In genomic region chr9:72526091-72526490, GRCm38 (mm10) we compare ENCODE assay signal across 28 mouse cellular contexts. TPM values are rescaled to one million over a fixed set of nuclear protein-coding genes. Genes with fewer than 3 reads are reported as not detected.
A peak's percentile ranks its signal among the peaks of the same experiment; 100 is the strongest.
DNase-seq lines count a peak whose midpoint lies in the region; ATAC-seq and TF ChIP-seq lines count a peak whose summit lies in the region.
"Had no signal": no experiment of that assay in that cellular context is flagged by ENCODE, and none has a peak within 500 bp of the region (broad histone marks: within the 10 kb centered on the region; RNA-seq: fewer than 3 reads in every experiment).

No protein-coding gene starts in this region.

- H3K9ac ChIP-seq in MEL (ENCODE audit: control insufficient read depth, low read depth, low read length, poor library complexity, severe bottlenecking): peak overlapping the region; percentile 42; the same call in 1 of the 2 replicates
- H3K9ac ChIP-seq: embryonic facial prominence, embryonic 12.5 days; embryonic facial prominence, embryonic 15.5 days; forebrain, postnatal 0 days; heart, embryonic 12.5 days; heart, embryonic 15.5 days; hindbrain, embryonic 14.5 days had no signal

- ATAC-seq in hematopoietic stem cell, adult 5-6 weeks (replicated peaks in 1 of 2; ENCODE audit: insufficient read depth in 1 of 2, low FRiP score in 2 of 2, low TSS enrichment in 1 of 2, low read depth in 1 of 2, poor library complexity in 2 of 2, severe bottlenecking in 2 of 2): peak; percentile 28 to 61; a peak in 1 of 4 replicates
- ATAC-seq in neutrophil, adult 5-6 weeks (ENCODE audit: extremely low read depth, insufficient number of reproducible peaks, low FRiP score, poor library complexity, severe bottlenecking): peak; percentile 41; the same call in 1 of the 2 replicates
- ATAC-seq: activated CD4-positive, CD25-positive, alpha-beta regulatory T cell, adult 4 months; forebrain, embryonic 14.5 days; forebrain, postnatal 0 days; hindbrain, postnatal 0 days; inflammation-experienced regulatory T-cells, adult 6 months had no signal

- peaks cover 0 to 10% of the 10 kb centered on the region in 2 experiments; a peak in 3 of 4 replicates for H3K4me1 ChIP-seq in MEL (ENCODE audit: control insufficient read depth in 1 of 2, insufficient read depth in 2 of 2, low read length in 2 of 2)

- no peak for TF ChIP-seq EP300 in MEL (IDR thresholded peaks at IDR 0.05; ENCODE audit: low read depth in 1 of 2, low read length in 2 of 2)

- TF ChIP-seq CTCF in MEL (IDR thresholded peaks at IDR 0.05 in 2 of 3, conservative IDR thresholded peaks at IDR 0.05 in 1 of 3; ENCODE audit: control insufficient read depth in 1 of 3, insufficient read depth in 1 of 3, low read depth in 2 of 3, low read length in 3 of 3, poor library complexity in 1 of 3, severe bottlenecking in 1 of 3): no peak

- H3K9me3 ChIP-seq in MEL (replicated peaks; ENCODE audit: insufficient read depth, low read length): no peaks in the 10 kb centered on the region
- H3K9me3 ChIP-seq: embryonic facial prominence, embryonic 12.5 days; embryonic facial prominence, embryonic 15.5 days; heart, embryonic 12.5 days; heart, embryonic 15.5 days had no signal

- no peak overlapping the region for H3K27ac ChIP-seq in MEL (ENCODE audit: control insufficient read depth, low read depth, low read length)
- H3K27ac ChIP-seq: embryonic facial prominence, embryonic 12.5 days; embryonic facial prominence, embryonic 15.5 days; heart, embryonic 15.5 days; hindbrain, embryonic 14.5 days; hindbrain, postnatal 0 days had no signal

- H3K79me2 ChIP-seq in MEL (ENCODE audit: control insufficient read depth, insufficient read depth, low read length, poor library complexity): no peaks in the 10 kb centered on the region; the same call in 1 of the 2 replicates

- no peak for TF ChIP-seq POLR2A in MEL (IDR thresholded peaks at IDR 0.05; ENCODE audit: control insufficient read depth in 1 of 2, insufficient read depth in 1 of 2, low read depth in 1 of 2, low read length in 2 of 2, poor library complexity in 1 of 2)

- H3K4me3 ChIP-seq in MEL (ENCODE audit: control insufficient read depth in 1 of 2, insufficient read depth in 1 of 2, low read depth in 2 of 2, low read length in 2 of 2): no peak overlapping the region
- H3K4me3 ChIP-seq: embryonic facial prominence, embryonic 12.5 days; embryonic facial prominence, embryonic 15.5 days; heart, embryonic 12.5 days; heart, embryonic 15.5 days had no signal

- peak; percentile 4 for DNase-seq in lung, postnatal 25 days (ENCODE audit: low spot score)
- DNase-seq in lung, postnatal 14 days: no peak
- peak; percentile 67 for DNase-seq in MEL (ENCODE audit: low read depth, low spot score)
- no peak for DNase-seq in kidney, postnatal 25 days
- DNase-seq in urinary bladder, postnatal 14 days (ENCODE audit: low spot score): no peak
- DNase-seq in frontal cortex, postnatal 10 days (ENCODE audit: low spot score in 2 of 2): no peak
- DNase-seq: adrenal gland, adult 8-10 months; adrenal gland, postnatal 36 days; B cell, adult 2 months; cerebellum, adult 18-20 months; cerebellum, adult 9-10 months; cerebellum, postnatal 14 days; forebrain, postnatal 0 days; gastrocnemius, postnatal 10 days; heart, adult 18-20 months; heart, postnatal 10 days; heart, postnatal 36 days had no signal

- no peak for TF ChIP-seq RAD21 in MEL (IDR thresholded peaks at IDR 0.05; ENCODE audit: low read depth, low read length)

- no peaks in the 10 kb centered on the region for H3K27me3 ChIP-seq in MEL (ENCODE audit: control insufficient read depth in 1 of 2, insufficient read depth in 2 of 2, low read length in 2 of 2)
- H3K27me3 ChIP-seq: embryonic facial prominence, embryonic 12.5 days; embryonic facial prominence, embryonic 15.5 days; heart, embryonic 12.5 days; heart, embryonic 15.5 days had no signal

- peaks cover 0 to 11% of the 10 kb centered on the region in 2 experiments; a peak in 2 of 4 replicates for H3K36me3 ChIP-seq in MEL (ENCODE audit: control insufficient read depth in 1 of 2, insufficient read depth in 2 of 2, low read length in 2 of 2)
- H3K36me3 ChIP-seq: embryonic facial prominence, embryonic 12.5 days; embryonic facial prominence, embryonic 15.5 days; heart, embryonic 12.5 days; heart, embryonic 15.5 days had no signal

TF ChIP-seq in MEL, 35 proteins besides CTCF, POLR2A, EP300 and RAD21:
- TF ChIP-seq POLR2AphosphoS5 (IDR thresholded peaks at IDR 0.05; ENCODE audit: borderline replicate concordance, low read depth, low read length) (no peak), ELF1 (IDR thresholded peaks at IDR 0.05; ENCODE audit: low read depth, low read length) (no peak), ZMIZ1 (IDR thresholded peaks at IDR 0.05; ENCODE audit: low read depth, low read length) (no peak), HCFC1 (IDR thresholded peaks at IDR 0.05; ENCODE audit: low read depth, low read length) (0 out of 2 replicates have a peak, but pooled peaks have one; percentile 34), GATA1 (IDR thresholded peaks at IDR 0.05; ENCODE audit: low read depth, low read length) (no peak), MYB (IDR thresholded peaks at IDR 0.05; ENCODE audit: low read depth, low read length) (no peak), MXI1 (IDR thresholded peaks at IDR 0.05; ENCODE audit: low read depth, low read length) (no peak), TBP (IDR thresholded peaks at IDR 0.05; ENCODE audit: low read depth, low read length) (0 out of 2 replicates have a peak, but pooled peaks have one; percentile 20), GABPA (IDR thresholded peaks at IDR 0.05; ENCODE audit: low read depth, low read length) (no peak), ZNF384 (IDR thresholded peaks at IDR 0.05; ENCODE audit: low read depth, low read length) (peak; percentile 86)
TF ChIP-seq in MEL: peak in this region for 3.

RNA-seq across cellular contexts. Expression of gene Rfx7, which starts 5.9 kb away (rescaled TPM):
- 6.2 and 9.3 TPM in 2 replicates for total RNA-seq in MEL (2012; rRNA removed)
- 10 to 100 TPM; 19.9 to 30.5 TPM for polyA plus RNA-seq in MEL (2012; ENCODE audit: insufficient read depth in 1 of 2, insufficient read length in 2 of 2, low read depth in 1 of 2, low replicate concordance in 2 of 2, missing spikeins in 1 of 2)
- 38.4 and 43.1 TPM in 2 replicates for total RNA-seq in hematopoietic stem cell, adult 5-6 weeks (2017)
- total RNA-seq in neutrophil, adult 5-6 weeks (2017): 42.8 and 46.0 TPM in 2 replicates

RNA-seq across cellular contexts. Expression of gene Tex9, which starts 34.1 kb away (rescaled TPM):
- total RNA-seq in MEL (2012; rRNA removed): 7.0 and 7.9 TPM in 2 replicates
- polyA plus RNA-seq in MEL (2012; ENCODE audit: insufficient read depth in 1 of 2, insufficient read length in 2 of 2, low read depth in 1 of 2, low replicate concordance in 2 of 2, missing spikeins in 1 of 2): 10 to 100 TPM in 1 of 2 experiments, not detected in 1; 17.1 TPM
- total RNA-seq in hematopoietic stem cell, adult 5-6 weeks (2017): 45.7 and 71.1 TPM in 2 replicates
- 39.2 and 39.7 TPM in 2 replicates for total RNA-seq in neutrophil, adult 5-6 weeks (2017)

Comparison
In these comparisons a context has a peak if more than half of its experiments do, and no peak if none do; other contexts are left out.
1. DNase-seq: peak in lung, postnatal 25 days (single experiment) and MEL (single experiment); none in lung, postnatal 14 days (single experiment), kidney, postnatal 25 days (0 of 2), urinary bladder, postnatal 14 days (single experiment) and frontal cortex, postnatal 10 days (0 of 2).